Mouse (Mus musculus): ENCODE results near the gene Wars. TPM values are rescaled to one million over a fixed set of nuclear protein-coding genes. Genes with fewer than 3 reads are reported as not detected.

Gene Wars
- 80.1 and 83.5 TPM in 2 replicates for polyA plus RNA-seq (2011; ENCODE audit: insufficient read length, low read depth, missing spikeins)

DNA sequence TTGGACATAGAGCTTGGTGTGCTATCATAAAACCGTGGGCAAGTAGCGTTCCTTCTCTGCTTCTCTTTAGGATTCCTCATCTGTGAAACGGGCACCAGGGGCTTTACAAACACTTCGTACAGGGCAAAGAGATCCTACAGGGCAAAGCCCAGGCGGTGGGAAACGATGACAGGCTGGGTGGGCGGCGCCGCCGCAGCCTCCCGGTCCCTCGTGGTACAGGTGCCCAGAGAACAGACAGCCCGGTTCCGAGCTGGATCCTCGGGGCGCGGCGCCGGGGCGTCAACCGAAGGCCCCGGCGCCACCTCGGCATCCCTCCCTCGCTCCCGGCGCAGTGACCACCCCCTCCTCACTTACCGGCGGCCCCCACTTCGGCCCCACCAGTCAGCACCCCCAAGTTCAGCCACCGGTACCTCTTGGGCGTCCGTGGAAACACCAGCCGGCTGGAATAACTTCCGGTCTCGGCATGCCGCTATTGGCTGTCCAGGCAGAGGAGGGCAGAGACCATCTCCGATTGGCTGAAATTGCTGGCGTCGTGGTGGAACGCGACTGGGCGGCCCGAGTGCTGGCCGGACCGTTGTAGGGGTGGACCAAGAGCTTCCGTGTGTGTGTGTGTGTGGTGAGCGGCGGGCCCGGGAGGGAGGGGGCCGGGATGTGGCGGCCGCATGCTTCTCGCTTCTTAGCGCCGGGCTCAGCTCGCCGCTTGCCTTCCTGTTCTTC lies at the start of gene Wars:
Wars (minus strand) TSS at position 460 of the 717 bp plus-strand sequence.
- peak within 1 kb of the TSS; percentile 54 for H3K27ac ChIP-seq (ENCODE audit: insufficient read depth, low read length)
- H3K4me3 ChIP-seq (ENCODE audit: insufficient read depth, low read length): peak within 1 kb of the TSS; percentile 95
- H3K4me1 ChIP-seq (ENCODE audit: control insufficient read depth, insufficient read depth, low read length): peaks cover 7% of the 10 kb centered on the region
- peak; percentile 79 for TF ChIP-seq POLR2A (IDR thresholded peaks at IDR 0.05; ENCODE audit: low read depth, low read length)
- TF ChIP-seq CTCF (IDR thresholded peaks at IDR 0.05; ENCODE audit: borderline replicate concordance, insufficient read depth, low read length): no peak

DNA sequence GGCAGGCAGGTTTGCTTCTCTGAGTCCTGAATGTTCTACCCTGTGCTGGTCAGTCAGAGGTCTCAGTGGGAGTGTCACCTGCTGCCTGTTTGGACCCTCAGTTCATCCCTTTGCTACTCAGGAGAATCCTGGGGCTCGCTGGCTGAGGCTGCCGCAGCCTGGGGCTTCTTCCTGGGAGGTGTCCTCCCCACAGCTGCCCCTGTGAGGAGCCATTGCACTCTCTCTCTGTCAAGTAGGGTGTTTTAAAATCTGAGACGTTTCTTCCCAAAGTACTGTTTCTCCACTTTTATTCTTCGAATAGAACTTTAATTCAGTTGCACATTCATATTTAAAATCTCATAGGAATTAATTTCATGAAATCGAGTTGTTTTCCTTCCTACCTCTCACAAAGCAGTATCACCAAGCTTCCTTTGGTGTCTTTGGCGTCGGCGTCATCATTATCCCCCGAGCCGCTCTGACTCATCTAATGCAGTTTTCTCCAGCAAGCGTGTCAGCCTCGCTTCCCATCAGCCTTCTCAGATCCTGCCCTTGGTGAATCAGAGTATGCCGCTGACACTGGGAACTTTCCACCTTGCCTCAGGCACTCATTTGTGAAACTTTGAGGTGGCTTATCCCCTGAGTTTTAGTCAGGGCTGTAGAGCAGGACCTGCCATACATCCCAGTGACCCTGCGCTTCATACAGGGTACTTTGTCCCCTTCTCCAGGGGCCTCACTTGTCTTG lies 48.4 kb upstream of the Wars start:
- TF ChIP-seq POLR2A (IDR thresholded peaks at IDR 0.05; ENCODE audit: low read depth, low read length) (no peak), CTCF (IDR thresholded peaks at IDR 0.05; ENCODE audit: borderline replicate concordance, insufficient read depth, low read length) (no peak)
- no peak overlapping the region for H3K27ac ChIP-seq (ENCODE audit: insufficient read depth, low read length)
- H3K4me1 ChIP-seq (ENCODE audit: control insufficient read depth, insufficient read depth, low read length): peaks cover 3% of the 10 kb centered on the region; the same call in 1 of the 2 replicates
- H3K4me3 ChIP-seq (ENCODE audit: insufficient read depth, low read length): no peak overlapping the region

DNA sequence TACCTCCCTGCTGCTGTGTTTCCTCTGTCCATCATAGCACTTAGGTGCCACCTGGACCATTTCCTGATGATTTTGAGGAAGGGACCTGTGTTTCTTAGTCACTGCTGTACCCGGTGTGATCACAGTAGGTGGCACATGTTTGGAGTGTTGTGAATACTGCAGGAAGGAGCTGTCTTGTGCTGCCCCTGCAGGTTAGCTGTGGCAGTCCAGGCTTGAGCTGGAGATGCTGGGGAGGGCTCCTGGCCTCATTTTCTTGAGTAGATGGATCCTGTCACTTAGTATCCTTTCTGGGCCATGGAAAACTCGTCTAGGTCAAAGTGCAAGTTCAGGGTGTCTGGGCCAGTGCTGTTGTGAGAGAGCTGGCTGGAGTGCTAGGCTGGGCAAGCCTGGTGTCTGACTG lies 47.3 kb upstream of the Wars start:
- TF ChIP-seq CTCF (IDR thresholded peaks at IDR 0.05; ENCODE audit: borderline replicate concordance, insufficient read depth, low read length) (no peak), POLR2A (IDR thresholded peaks at IDR 0.05; ENCODE audit: low read depth, low read length) (no peak)

DNA sequence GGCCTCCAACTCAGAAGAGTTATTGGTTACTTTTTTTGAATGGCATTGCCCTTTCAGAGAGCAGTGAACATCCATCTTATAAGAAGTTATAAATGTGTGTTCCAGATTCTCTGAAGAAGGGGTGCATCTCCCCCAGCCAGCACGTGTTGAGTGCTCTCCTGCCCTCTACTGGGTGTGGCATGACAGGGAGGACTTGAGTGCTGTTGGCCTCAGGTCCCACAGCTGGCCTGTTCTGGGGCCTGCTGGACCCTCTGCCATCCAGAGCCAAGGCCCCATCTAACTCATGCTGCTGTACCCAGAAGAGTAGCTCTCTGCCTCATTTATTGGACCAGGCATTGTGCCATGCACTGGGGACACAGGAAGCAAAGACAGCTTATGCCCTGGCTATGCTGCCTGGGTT lies 46.3 kb upstream of the Wars start:
- no peak overlapping the region for H3K4me3 ChIP-seq (ENCODE audit: insufficient read depth, low read length)
- TF ChIP-seq POLR2A (IDR thresholded peaks at IDR 0.05; ENCODE audit: low read depth, low read length) (no peak), CTCF (IDR thresholded peaks at IDR 0.05; ENCODE audit: borderline replicate concordance, insufficient read depth, low read length) (no peak)
- H3K27ac ChIP-seq (ENCODE audit: insufficient read depth, low read length): no peak overlapping the region
- peaks cover 7% of the 10 kb centered on the region; the same call in 1 of the 2 replicates for H3K4me1 ChIP-seq (ENCODE audit: control insufficient read depth, insufficient read depth, low read length)

More for the DNA sequence above, 47.3 kb upstream of the Wars start:
- peaks cover 7% of the 10 kb centered on the region; the same call in 1 of the 2 replicates for H3K4me1 ChIP-seq (ENCODE audit: control insufficient read depth, insufficient read depth, low read length)
- no peak overlapping the region for H3K27ac ChIP-seq (ENCODE audit: insufficient read depth, low read length)
- H3K4me3 ChIP-seq (ENCODE audit: insufficient read depth, low read length): no peak overlapping the region

DNA sequence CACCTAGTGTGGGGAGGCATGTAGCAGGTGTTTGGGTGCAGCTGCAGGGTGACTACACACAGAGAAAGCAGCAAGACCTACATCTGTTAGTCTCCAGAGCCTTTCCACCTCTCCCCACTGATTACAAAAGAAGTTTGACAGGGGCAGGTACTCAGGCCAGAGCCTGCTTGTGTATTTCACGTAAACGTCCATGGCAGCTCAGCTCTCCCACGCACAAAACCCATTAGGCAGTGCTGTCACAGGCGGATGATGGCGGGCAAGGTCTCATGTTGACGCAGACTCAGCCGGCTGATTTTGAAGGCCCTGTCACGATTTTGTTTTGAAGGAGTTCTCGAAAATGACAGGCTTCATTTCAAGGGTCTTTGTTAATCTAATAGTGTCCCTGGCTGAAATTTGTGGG lies 45.3 kb upstream of the Wars start:
- Histone ChIP-seq H3K4me3 (ENCODE audit: insufficient read depth, low read length) (no peak overlapping the region), H3K27ac (ENCODE audit: insufficient read depth, low read length) (no peak overlapping the region), H3K4me1 (ENCODE audit: control insufficient read depth, insufficient read depth, low read length) (peaks cover 7% of the 10 kb centered on the region; the same call in 1 of the 2 replicates)
- TF ChIP-seq CTCF (IDR thresholded peaks at IDR 0.05; ENCODE audit: borderline replicate concordance, insufficient read depth, low read length) (no peak), POLR2A (IDR thresholded peaks at IDR 0.05; ENCODE audit: low read depth, low read length) (no peak)

DNA sequence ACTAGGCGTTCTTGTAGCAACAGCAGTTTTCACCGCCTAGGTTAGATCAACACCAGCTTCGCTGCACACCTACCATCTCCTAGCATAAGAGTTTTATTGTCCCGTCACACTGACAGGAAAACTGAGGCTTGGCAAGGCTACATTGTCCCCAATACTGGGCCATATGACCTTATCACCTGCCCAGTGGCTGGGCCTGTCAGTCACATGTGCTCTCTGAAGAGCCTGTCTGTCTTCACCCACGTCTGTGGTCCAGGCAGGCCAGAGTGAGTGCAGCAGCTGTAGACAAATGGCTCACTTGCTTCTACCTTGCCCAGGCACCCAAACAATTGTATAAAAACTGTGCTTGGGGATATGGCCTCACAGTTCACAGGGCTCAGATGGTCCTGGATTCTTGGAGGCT lies 44.9 kb upstream of the Wars start:
- no peak overlapping the region for H3K27ac ChIP-seq (ENCODE audit: insufficient read depth, low read length)
- no peak for TF ChIP-seq POLR2A (IDR thresholded peaks at IDR 0.05; ENCODE audit: low read depth, low read length)
- no peak for TF ChIP-seq CTCF (IDR thresholded peaks at IDR 0.05; ENCODE audit: borderline replicate concordance, insufficient read depth, low read length)
- peaks cover 7% of the 10 kb centered on the region; the same call in 1 of the 2 replicates for H3K4me1 ChIP-seq (ENCODE audit: control insufficient read depth, insufficient read depth, low read length)
- no peak overlapping the region for H3K4me3 ChIP-seq (ENCODE audit: insufficient read depth, low read length)

DNA sequence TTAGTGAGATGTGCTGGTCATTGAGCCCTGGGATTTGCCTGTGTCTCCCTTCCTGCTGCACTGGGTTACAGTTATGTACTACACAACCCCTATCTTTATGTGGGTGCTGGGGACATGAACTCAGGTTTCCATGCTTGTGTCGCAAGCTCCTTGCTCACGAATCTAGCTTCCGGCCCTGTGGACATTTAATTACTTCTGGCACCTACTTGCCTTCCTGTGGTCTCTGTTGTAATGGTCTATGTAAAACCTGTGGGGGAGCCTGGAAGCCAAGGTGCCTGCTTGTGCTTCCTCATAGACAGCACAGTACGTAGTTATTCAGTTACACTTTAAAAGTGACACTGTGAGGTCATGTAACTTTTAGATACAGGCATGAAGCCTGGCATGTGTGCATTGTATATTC lies 43.5 kb upstream of the Wars start:
- no peak overlapping the region for H3K27ac ChIP-seq (ENCODE audit: insufficient read depth, low read length)
- H3K4me3 ChIP-seq (ENCODE audit: insufficient read depth, low read length): no peak overlapping the region
- TF ChIP-seq POLR2A (IDR thresholded peaks at IDR 0.05; ENCODE audit: low read depth, low read length) (no peak), CTCF (IDR thresholded peaks at IDR 0.05; ENCODE audit: borderline replicate concordance, insufficient read depth, low read length) (no peak)
- H3K4me1 ChIP-seq (ENCODE audit: control insufficient read depth, insufficient read depth, low read length): peaks cover 7% of the 10 kb centered on the region; the same call in 1 of the 2 replicates

DNA sequence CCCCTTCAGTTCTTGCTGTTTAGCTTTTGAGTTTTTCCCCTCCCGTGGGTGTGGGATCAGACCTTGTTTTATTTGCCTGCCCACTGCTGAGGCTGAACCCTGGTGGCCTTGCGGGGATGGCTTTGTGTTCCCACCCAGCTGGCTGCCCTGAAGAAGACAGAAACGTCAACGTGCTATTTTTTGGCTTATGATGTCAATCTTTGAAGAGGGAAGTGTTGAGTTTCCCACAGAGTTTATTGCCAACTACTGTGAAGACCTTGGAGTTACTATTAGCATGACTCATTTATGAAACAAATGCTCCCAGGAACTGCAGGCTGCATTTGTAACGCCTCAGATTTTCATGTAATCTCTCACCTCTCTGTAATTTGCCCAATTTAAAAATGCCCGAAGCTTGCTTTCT lies 42.9 kb upstream of the Wars start:
- Histone ChIP-seq H3K4me3 (ENCODE audit: insufficient read depth, low read length) (no peak overlapping the region), H3K4me1 (ENCODE audit: control insufficient read depth, insufficient read depth, low read length) (peaks cover 7% of the 10 kb centered on the region; the same call in 1 of the 2 replicates), H3K27ac (ENCODE audit: insufficient read depth, low read length) (no peak overlapping the region)
- TF ChIP-seq CTCF (IDR thresholded peaks at IDR 0.05; ENCODE audit: borderline replicate concordance, insufficient read depth, low read length): no peak
- TF ChIP-seq POLR2A (IDR thresholded peaks at IDR 0.05; ENCODE audit: low read depth, low read length): no peak

DNA sequence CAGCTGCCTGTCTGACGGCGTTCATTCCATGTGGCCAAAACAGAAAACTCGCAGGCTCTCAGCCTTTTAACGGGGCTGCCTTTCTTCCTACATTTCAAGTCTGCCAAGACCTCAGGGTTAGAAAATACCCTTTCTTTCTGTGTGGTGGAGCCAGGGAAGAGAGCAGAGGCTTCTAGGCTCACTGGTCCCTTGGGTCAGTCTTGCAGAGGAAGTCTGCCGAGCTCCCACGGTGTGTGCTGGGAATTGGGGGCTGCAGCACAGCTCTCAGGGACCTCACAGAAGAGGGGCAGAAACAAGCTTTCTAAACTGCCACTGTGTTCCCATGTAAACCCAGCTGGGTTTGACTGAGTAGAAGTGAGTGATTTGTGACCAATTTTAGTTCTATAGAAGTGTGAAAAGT lies 40.3 kb upstream of the Wars start:
- TF ChIP-seq CTCF (IDR thresholded peaks at IDR 0.05; ENCODE audit: borderline replicate concordance, insufficient read depth, low read length): no peak
- TF ChIP-seq POLR2A (IDR thresholded peaks at IDR 0.05; ENCODE audit: low read depth, low read length): no peak
- H3K4me3 ChIP-seq (ENCODE audit: insufficient read depth, low read length): no peak overlapping the region
- H3K4me1 ChIP-seq (ENCODE audit: control insufficient read depth, insufficient read depth, low read length): peaks cover 7% of the 10 kb centered on the region; the same call in 1 of the 2 replicates
- no peak overlapping the region for H3K27ac ChIP-seq (ENCODE audit: insufficient read depth, low read length)

DNA sequence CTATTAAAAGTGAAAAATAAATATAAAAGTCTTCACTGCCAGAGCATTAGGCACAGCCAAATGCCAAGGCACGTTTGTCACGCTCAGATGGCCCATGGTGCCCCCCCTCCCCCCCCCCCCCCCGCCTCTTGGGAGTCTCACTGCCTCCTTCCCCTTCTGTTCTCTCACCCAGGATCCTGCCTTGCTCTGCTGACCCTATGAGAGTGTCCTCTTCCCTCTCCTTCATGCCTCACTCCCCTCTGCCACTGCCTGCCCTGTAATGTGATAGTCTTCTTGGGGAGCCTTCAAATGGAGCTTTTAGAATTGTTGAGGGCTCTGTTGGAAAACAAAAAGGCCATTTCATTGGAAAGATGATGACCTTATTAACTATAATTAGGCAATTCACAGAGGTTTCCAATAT lies 38.1 kb upstream of the Wars start:
- Histone ChIP-seq H3K27ac (ENCODE audit: insufficient read depth, low read length) (no peak overlapping the region), H3K4me3 (ENCODE audit: insufficient read depth, low read length) (no peak overlapping the region), H3K4me1 (ENCODE audit: control insufficient read depth, insufficient read depth, low read length) (peaks cover 2% of the 10 kb centered on the region; the same call in 1 of the 2 replicates)
- TF ChIP-seq POLR2A (IDR thresholded peaks at IDR 0.05; ENCODE audit: low read depth, low read length) (no peak), CTCF (IDR thresholded peaks at IDR 0.05; ENCODE audit: borderline replicate concordance, insufficient read depth, low read length) (no peak)
